Mouse (Mus musculus): ENCODE results near the gene Dennd5a. TPM values are rescaled to one million over a fixed set of nuclear protein-coding genes. Genes with fewer than 3 reads are reported as not detected.

Dennd5a gene
- polyA plus RNA-seq, 2 experiments = 55.3 to 112 TPM

DNA sequence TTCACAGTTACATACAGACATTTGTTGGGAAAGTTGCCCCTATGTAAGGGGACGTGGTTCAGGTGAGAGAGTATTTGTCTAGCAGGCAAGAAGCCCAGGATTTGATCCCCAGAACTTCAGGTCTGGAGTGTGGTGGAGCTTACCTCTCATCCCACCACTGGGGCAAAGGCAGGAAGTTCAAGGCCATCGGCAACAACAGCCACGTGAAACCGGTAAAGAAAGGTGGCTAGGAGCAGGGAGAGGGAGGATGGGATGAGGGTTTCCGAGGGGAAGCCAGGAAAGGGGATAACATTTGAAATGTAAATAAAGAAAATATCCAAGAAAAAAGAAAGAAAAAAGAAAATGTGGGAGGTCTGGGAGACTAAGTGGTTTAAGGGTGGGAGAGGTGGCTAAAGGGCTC, 87.1 kb downstream of the Dennd5a start:
- peaks cover 4% of the 10 kb centered on the region; the same call in 1 of the 2 replicates for H3K4me1 ChIP-seq (ENCODE audit: control insufficient read depth, insufficient read depth, low read length)
- H3K9ac ChIP-seq (ENCODE audit: low read depth, low read length, severe bottlenecking) = no peak overlapping the region
- no peak for ATAC-seq (ENCODE audit: low FRiP score, low read depth)
- no peak overlapping the region for H3K4me2 ChIP-seq (replicated peaks; ENCODE audit: low read depth, low read length, severe bottlenecking)
- WGBS = 47% methylated on average over 5 of the region's 5 CpGs
- TF ChIP-seq POLR2A (IDR thresholded peaks at IDR 0.05; ENCODE audit: borderline replicate concordance, extremely low read depth, insufficient read depth, insufficient read length) = no peak
- H3K27me3 ChIP-seq (ENCODE audit: control insufficient read depth, insufficient read depth, low read length) = no peaks in the 10 kb centered on the region
- H3K9me3 ChIP-seq (ENCODE audit: control insufficient read depth, low read length) = no peaks in the 10 kb centered on the region
- H3K4me3 ChIP-seq (replicated peaks; ENCODE audit: low read length) = no peak overlapping the region
- H3K36me3 ChIP-seq (ENCODE audit: control insufficient read depth, insufficient read depth, low read length) = no peaks in the 10 kb centered on the region
- no peak for DNase-seq (ENCODE audit: low spot score)
- H3K27ac ChIP-seq (replicated peaks; ENCODE audit: low read depth, low read length) = no peak overlapping the region

DNA sequence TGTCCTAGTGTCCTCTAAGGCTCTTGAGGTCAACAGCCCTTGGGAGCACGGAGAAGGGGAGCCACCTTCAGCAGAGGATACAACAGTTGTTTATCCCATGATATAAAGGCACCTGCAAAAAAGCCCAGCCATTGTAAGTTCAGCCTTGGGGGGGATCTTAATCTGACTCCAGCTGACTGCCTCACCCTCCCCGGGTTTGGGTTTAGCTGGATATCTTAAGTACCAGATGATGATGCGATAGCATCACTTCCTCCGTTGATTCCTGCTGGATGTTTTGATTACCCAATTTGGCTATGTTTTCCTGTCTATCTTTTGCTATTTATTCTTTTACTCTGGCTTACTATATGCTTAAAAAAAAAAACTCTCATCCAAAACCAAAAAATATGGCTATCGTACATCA, 89.0 kb downstream of the Dennd5a start:
- Histone ChIP-seq H3K27me3 (ENCODE audit: control insufficient read depth, insufficient read depth, low read length) (no peaks in the 10 kb centered on the region), H3K9me3 (ENCODE audit: control insufficient read depth, low read length) (no peaks in the 10 kb centered on the region), H3K4me3 (replicated peaks; ENCODE audit: low read length) (no peak overlapping the region), H3K36me3 (ENCODE audit: control insufficient read depth, insufficient read depth, low read length) (no peaks in the 10 kb centered on the region), H3K4me2 (replicated peaks; ENCODE audit: low read depth, low read length, severe bottlenecking) (no peak overlapping the region), H3K4me1 (ENCODE audit: control insufficient read depth, insufficient read depth, low read length) (peaks cover 4% of the 10 kb centered on the region; the same call in 1 of the 2 replicates), H3K27ac (replicated peaks; ENCODE audit: low read depth, low read length) (no peak overlapping the region), H3K9ac (ENCODE audit: low read depth, low read length, severe bottlenecking) (no peak overlapping the region)
- no peak for DNase-seq (ENCODE audit: low spot score)
- no peak for ATAC-seq (ENCODE audit: low FRiP score, low read depth)
- 86% methylated on average over 5 of the region's 5 CpGs for WGBS
- TF ChIP-seq POLR2A (IDR thresholded peaks at IDR 0.05; ENCODE audit: borderline replicate concordance, extremely low read depth, insufficient read depth, insufficient read length) = no peak

DNA sequence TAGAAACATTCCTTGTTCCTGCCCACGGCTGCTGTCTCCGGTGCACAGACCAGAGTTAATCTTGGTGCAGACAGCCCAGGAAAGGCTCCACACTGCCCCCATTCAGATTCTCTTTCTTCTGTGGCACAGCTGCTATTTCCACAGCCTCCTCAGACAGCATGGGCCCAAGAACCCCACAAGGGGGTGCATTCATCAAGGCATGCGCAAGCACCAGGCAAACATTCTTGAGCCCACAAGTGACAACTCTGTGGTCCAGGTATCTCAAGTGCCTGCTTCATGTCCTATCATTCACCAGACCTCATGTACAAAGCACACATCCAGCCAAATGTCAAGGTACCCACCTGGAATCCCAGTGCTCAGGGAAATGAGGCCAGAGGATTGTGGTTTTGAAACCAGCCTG, 91.8 kb downstream of the Dennd5a start:
- WGBS = 35% methylated on average over 3 of the region's 3 CpGs
- no peak for TF ChIP-seq POLR2A (IDR thresholded peaks at IDR 0.05; ENCODE audit: borderline replicate concordance, extremely low read depth, insufficient read depth, insufficient read length)
- Histone ChIP-seq H3K27ac (replicated peaks; ENCODE audit: low read depth, low read length) (no peak overlapping the region), H3K27me3 (ENCODE audit: control insufficient read depth, insufficient read depth, low read length) (peaks cover 16% of the 10 kb centered on the region), H3K4me2 (replicated peaks; ENCODE audit: low read depth, low read length, severe bottlenecking) (no peak overlapping the region), H3K9me3 (ENCODE audit: control insufficient read depth, low read length) (no peaks in the 10 kb centered on the region), H3K4me3 (replicated peaks; ENCODE audit: low read length) (no peak overlapping the region), H3K4me1 (ENCODE audit: control insufficient read depth, insufficient read depth, low read length) (peaks cover 4% of the 10 kb centered on the region; the same call in 1 of the 2 replicates), H3K36me3 (ENCODE audit: control insufficient read depth, insufficient read depth, low read length) (no peaks in the 10 kb centered on the region), H3K9ac (ENCODE audit: low read depth, low read length, severe bottlenecking) (no peak overlapping the region)
- ATAC-seq (ENCODE audit: low FRiP score, low read depth) = peak; percentile 29; the same call in 1 of the 2 replicates
- DNase-seq (ENCODE audit: low spot score) = peak; percentile 21

DNA sequence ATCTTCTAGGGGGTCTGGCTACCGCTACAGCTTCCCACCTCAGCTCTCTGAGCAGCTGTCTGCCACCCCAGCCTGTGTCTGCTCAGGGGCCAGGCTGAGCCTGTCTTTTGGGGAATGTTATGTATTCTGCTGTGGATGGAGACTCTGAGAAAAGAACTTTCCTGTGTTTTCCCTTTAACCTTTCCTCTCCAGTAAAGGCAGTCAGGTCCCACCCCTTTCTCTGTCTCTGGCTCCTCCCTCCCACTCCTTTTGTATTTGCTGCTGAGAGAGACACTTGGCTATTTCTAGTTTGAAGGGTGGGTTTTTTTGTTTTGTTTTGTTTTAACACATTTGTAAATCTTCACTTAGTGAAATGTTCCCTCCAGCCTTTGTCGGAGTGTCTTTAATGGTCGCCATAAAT, 93.6 kb downstream of the Dennd5a start:
- Histone ChIP-seq H3K4me2 (replicated peaks; ENCODE audit: low read depth, low read length, severe bottlenecking) (no peak overlapping the region), H3K4me1 (ENCODE audit: control insufficient read depth, insufficient read depth, low read length) (peaks cover 4% of the 10 kb centered on the region; the same call in 1 of the 2 replicates), H3K27me3 (ENCODE audit: control insufficient read depth, insufficient read depth, low read length) (peaks cover 20% of the 10 kb centered on the region), H3K9ac (ENCODE audit: low read depth, low read length, severe bottlenecking) (no peak overlapping the region), H3K9me3 (ENCODE audit: control insufficient read depth, low read length) (no peaks in the 10 kb centered on the region), H3K4me3 (replicated peaks; ENCODE audit: low read length) (no peak overlapping the region), H3K27ac (replicated peaks; ENCODE audit: low read depth, low read length) (no peak overlapping the region), H3K36me3 (ENCODE audit: control insufficient read depth, insufficient read depth, low read length) (no peaks in the 10 kb centered on the region)
- no peak for ATAC-seq (ENCODE audit: low FRiP score, low read depth)
- DNase-seq (ENCODE audit: low spot score) = no peak
- 47% methylated on average over 3 of the region's 3 CpGs for WGBS
- no peak for TF ChIP-seq POLR2A (IDR thresholded peaks at IDR 0.05; ENCODE audit: borderline replicate concordance, extremely low read depth, insufficient read depth, insufficient read length)

DNA sequence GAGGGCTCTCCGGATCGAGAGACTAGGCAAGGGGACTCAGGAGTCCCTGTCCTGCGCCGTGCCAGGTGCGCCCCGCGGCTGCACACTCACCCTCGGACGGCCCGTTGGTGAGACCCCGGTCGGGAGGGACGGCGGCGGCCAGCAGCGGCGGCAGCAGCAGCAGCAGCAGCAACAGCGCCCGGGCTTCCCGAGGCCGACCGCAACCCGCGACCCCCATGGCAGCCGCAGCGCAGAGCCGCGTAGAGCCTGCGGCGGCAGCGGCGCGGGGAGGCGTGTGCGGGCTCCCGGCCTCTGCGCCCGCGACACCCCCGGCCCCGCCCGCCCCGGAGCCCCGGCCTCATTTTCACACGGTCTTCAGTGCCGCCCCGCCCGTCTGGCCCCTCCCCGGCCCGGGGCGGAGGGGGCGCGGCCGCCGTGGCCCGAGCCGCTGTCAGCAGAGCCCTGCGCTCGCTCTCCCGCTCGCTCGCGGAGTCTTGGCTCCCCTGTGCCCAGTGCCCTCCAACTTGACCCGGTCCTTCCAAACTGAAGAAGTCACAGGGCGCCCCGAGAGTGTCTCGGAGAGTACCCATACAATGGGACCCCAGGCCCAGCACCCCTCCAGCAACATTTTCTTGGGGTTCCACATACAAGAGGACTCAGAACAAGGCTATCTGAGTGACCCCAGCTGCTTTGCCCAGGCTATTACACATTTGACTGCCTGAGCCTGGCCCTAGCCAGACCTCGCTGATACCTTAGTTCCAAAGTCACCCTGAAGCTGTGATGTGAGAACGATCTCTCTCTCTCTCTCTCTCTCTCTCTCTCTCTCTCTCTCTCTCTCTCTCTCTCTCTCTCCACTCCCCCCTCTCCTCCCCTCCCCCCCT, 94.7 kb downstream of the Dennd5a start, which contains the start of gene Scube2:
Gene Scube2 (minus strand): TSS at position 310 of the 860 bp plus-strand sequence.
- no peaks in the 10 kb centered on the region for H3K36me3 ChIP-seq (ENCODE audit: control insufficient read depth, insufficient read depth, low read length)
- no peak for TF ChIP-seq POLR2A (IDR thresholded peaks at IDR 0.05; ENCODE audit: borderline replicate concordance, extremely low read depth, insufficient read depth, insufficient read length)
- H3K27me3 ChIP-seq (ENCODE audit: control insufficient read depth, insufficient read depth, low read length) = peaks cover 20% of the 10 kb centered on the region
- no peaks in the 10 kb centered on the region for H3K9me3 ChIP-seq (ENCODE audit: control insufficient read depth, low read length)
- H3K9ac ChIP-seq (ENCODE audit: low read depth, low read length, severe bottlenecking) = peak within 1 kb of the TSS; percentile 68
- H3K4me3 ChIP-seq (replicated peaks; ENCODE audit: low read length) = peak within 1 kb of the TSS; percentile 58
- peak within 1 kb of the TSS; percentile 95 for H3K4me2 ChIP-seq (replicated peaks; ENCODE audit: low read depth, low read length, severe bottlenecking)
- WGBS = 7% methylated on average over 22 of the region's 69 CpGs
- H3K27ac ChIP-seq (replicated peaks; ENCODE audit: low read depth, low read length) = no peak within 1 kb of the TSS
- DNase-seq (ENCODE audit: low spot score) = no peak
- peak; percentile 75; the same call in 1 of the 2 replicates for ATAC-seq (ENCODE audit: low FRiP score, low read depth)
- peaks cover 4% of the 10 kb centered on the region; the same call in 1 of the 2 replicates for H3K4me1 ChIP-seq (ENCODE audit: control insufficient read depth, insufficient read depth, low read length)

All from limb, embryonic 14.5 days (tissue).